Mouse (Mus musculus) MEL (cell line): ENCODE measurements around the gene Rsg1.

Experiments used
- CTCF ChIP-seq, 3 experiments: IDR thresholded peaks in 2 of 3; conservative IDR thresholded peaks in 1 of 3; 2 replicates each; pipeline ENCODE4 v1.5.1; 2011 to 2012; ENCODE audit warnings: low read length in 3 of 3, low read depth in 2 of 3, mild to moderate bottlenecking in 2 of 3, improper control_type of control experiment in 1 of 3, inconsistent platforms in 1 of 3, mixed read lengths in 1 of 3, moderate library complexity in 1 of 3; ENCODE audit not compliant: control insufficient read depth in 1 of 3, insufficient read depth in 1 of 3, poor library complexity in 1 of 3, severe bottlenecking in 1 of 3
- ETS1 ChIP-seq: IDR thresholded peaks from 2 replicates; pipeline ENCODE4 v1.6.1; 2012; ENCODE audit warnings: low read depth, mild to moderate bottlenecking, inconsistent platforms, low read length, improper control_type of control experiment, moderate library complexity
- HCFC1 ChIP-seq: IDR thresholded peaks from 2 replicates; pipeline ENCODE4 v1.6.1; 2012; ENCODE audit warnings: low read depth, mild to moderate bottlenecking, inconsistent platforms, low read length, improper control_type of control experiment, moderate library complexity
- JUND ChIP-seq: IDR thresholded peaks from 2 replicates; pipeline ENCODE4 v1.6.1; 2011; ENCODE audit warnings: low read depth, mild to moderate bottlenecking, improper control_type of control experiment, low read length
- KAT2A ChIP-seq: conservative IDR thresholded peaks from 2 replicates; pipeline ENCODE4 v1.6.1; 2012; ENCODE audit warnings: low read depth, low read length, improper control_type of control experiment, inconsistent platforms
- MAX ChIP-seq: IDR thresholded peaks from 2 replicates; pipeline ENCODE4 v1.6.1; 2011; ENCODE audit warnings: low read length, improper control_type of control experiment
- MYB ChIP-seq: IDR thresholded peaks from 2 replicates; pipeline ENCODE4 v1.6.1; 2011; ENCODE audit warnings: mild to moderate bottlenecking, low read depth, low read length, improper control_type of control experiment
- MYC ChIP-seq: IDR thresholded peaks from 2 replicates; pipeline ENCODE4 v1.6.1; 2011; ENCODE audit warnings: low read depth, mild to moderate bottlenecking, low read length, improper control_type of control experiment, moderate library complexity
- TAL1 ChIP-seq: IDR thresholded peaks from 2 replicates; pipeline ENCODE4 v1.6.1; 2012; ENCODE audit warnings: mild to moderate bottlenecking, inconsistent platforms, low read length, moderate library complexity, mixed read lengths
- ZC3H11A ChIP-seq: IDR thresholded peaks from 2 replicates; pipeline ENCODE4 v1.6.1; 2012; ENCODE audit warnings: low read depth, mild to moderate bottlenecking, inconsistent platforms, low read length, improper control_type of control experiment
- ZNF384 ChIP-seq: IDR thresholded peaks from 2 replicates; pipeline ENCODE4 v1.6.1; 2012; ENCODE audit warnings: low read depth, mild to moderate bottlenecking, inconsistent platforms, low read length, improper control_type of control experiment

GRCm38 (mm10) chr4:141257440-141257839 is 43.7 kb downstream of the Rsg1 start:
- no peak for TF ChIP-seq TAL1
- peak; percentile 71 to 93 (median 80) for TF ChIP-seq CTCF (IDR thresholded peaks at IDR 0.05 in 2 of 3, conservative IDR thresholded peaks at IDR 0.05 in 1 of 3; ENCODE audit: control insufficient read depth in 1 of 3, insufficient read depth in 1 of 3, low read depth in 2 of 3, low read length in 3 of 3, poor library complexity in 1 of 3, severe bottlenecking in 1 of 3)
- no peak for TF ChIP-seq MYB
- no peak for TF ChIP-seq ETS1
- no peak for TF ChIP-seq HCFC1
- TF ChIP-seq MAX, result no peak
- TF ChIP-seq JUND, result no peak
- no peak for TF ChIP-seq ZNF384
- peak; percentile 45 for TF ChIP-seq ZC3H11A
- no peak for TF ChIP-seq KAT2A
- no peak for TF ChIP-seq MYC
